Mouse (Mus musculus): ENCODE measurements around the gene Slc17a8. TPM values are rescaled to one million over a fixed set of nuclear protein-coding genes. Genes with fewer than 3 reads are reported as not detected.
"Not testable (repeated sequence)": the region's sequence is repeated elsewhere in the genome, so short reads cannot be mapped to it uniquely, and the experiment has no call there.

Slc17a8 gene
- polyA plus RNA-seq, 1 experiment from 2014 or later: not detected

GRCm38 (mm10) chr10:89588708-89589107, 32.3 kb downstream of the Slc17a8 start:
- no peak overlapping the region for H3K4me2 ChIP-seq (replicated peaks)
- no peak for ATAC-seq (ENCODE audit: low FRiP score, low read depth)
- H3K4me3 ChIP-seq: no peak overlapping the region
- no peaks in the 10 kb centered on the region for H3K27me3 ChIP-seq
- no peaks in the 10 kb centered on the region for H3K9me3 ChIP-seq
- H3K27ac ChIP-seq: no peak overlapping the region
- 95% methylated on average over 1 of the region's 1 CpGs for WGBS
- no peaks in the 10 kb centered on the region for H3K36me3 ChIP-seq
- no peaks in the 10 kb centered on the region for H3K4me1 ChIP-seq
- no peak overlapping the region for H3K9ac ChIP-seq

GRCm38 (mm10) chr10:89584709-89585108, 36.3 kb downstream of the Slc17a8 start:
- Histone ChIP-seq H3K9me3 (no peaks in the 10 kb centered on the region), H3K27ac (no peak overlapping the region), H3K36me3 (no peaks in the 10 kb centered on the region), H3K4me1 (no peaks in the 10 kb centered on the region), H3K4me2 (replicated peaks) (no peak overlapping the region), H3K27me3 (no peaks in the 10 kb centered on the region), H3K4me3 (no peak overlapping the region), H3K9ac (no peak overlapping the region)
- no peak for ATAC-seq (ENCODE audit: low FRiP score, low read depth)
- 93% methylated on average over 4 of the region's 4 CpGs for WGBS

- no peak for ATAC-seq (ENCODE audit: low FRiP score, low read depth)
- H3K27ac ChIP-seq: no peak overlapping the region
- no peaks in the 10 kb centered on the region for H3K27me3 ChIP-seq
- 92% methylated on average over 4 of the region's 4 CpGs for WGBS
- no peaks in the 10 kb centered on the region for H3K36me3 ChIP-seq
- H3K9me3 ChIP-seq: no peaks in the 10 kb centered on the region
- no peak overlapping the region for H3K4me2 ChIP-seq (replicated peaks)
- H3K9ac ChIP-seq: no peak overlapping the region
- H3K4me1 ChIP-seq: no peaks in the 10 kb centered on the region
- no peak overlapping the region for H3K4me3 ChIP-seq
Measured at GRCm38 (mm10) chr10:89578801-89579200, 42.3 kb downstream of the Slc17a8 start.

- 82% methylated on average over 3 of the region's 3 CpGs for WGBS
- no peak for ATAC-seq (ENCODE audit: low FRiP score, low read depth)
- H3K4me1 ChIP-seq: no peaks in the 10 kb centered on the region
Measured at GRCm38 (mm10) chr10:89577666-89578065, 43.4 kb downstream of the Slc17a8 start.

GRCm38 (mm10) chr10:89573421-89573820, 47.6 kb downstream of the Slc17a8 start:
- ATAC-seq (ENCODE audit: low FRiP score, low read depth): no peak
- Histone ChIP-seq H3K4me1 (no peaks in the 10 kb centered on the region), H3K9me3 (no peaks in the 10 kb centered on the region), H3K9ac (no peak overlapping the region), H3K36me3 (no peaks in the 10 kb centered on the region), H3K4me3 (no peak overlapping the region), H3K27ac (no peak overlapping the region), H3K27me3 (no peaks in the 10 kb centered on the region), H3K4me2 (replicated peaks) (no peak overlapping the region)
- WGBS: 80% methylated on average over 3 of the region's 3 CpGs

More at GRCm38 (mm10) chr10:89577666-89578065, 43.4 kb downstream of the Slc17a8 start:
- H3K4me2 ChIP-seq (replicated peaks): no peak overlapping the region
- no peaks in the 10 kb centered on the region for H3K36me3 ChIP-seq
- no peak overlapping the region for H3K27ac ChIP-seq
- H3K27me3 ChIP-seq: no peaks in the 10 kb centered on the region
- H3K9me3 ChIP-seq: no peaks in the 10 kb centered on the region
- H3K4me3 ChIP-seq: no peak overlapping the region
- no peak overlapping the region for H3K9ac ChIP-seq

GRCm38 (mm10) chr10:89572946-89573345, 48.1 kb downstream of the Slc17a8 start:
- Histone ChIP-seq H3K4me3 (no peak overlapping the region), H3K4me2 (replicated peaks) (no peak overlapping the region), H3K27ac (no peak overlapping the region), H3K27me3 (no peaks in the 10 kb centered on the region), H3K9me3 (no peaks in the 10 kb centered on the region), H3K4me1 (no peaks in the 10 kb centered on the region), H3K9ac (no peak overlapping the region), H3K36me3 (no peaks in the 10 kb centered on the region)
- WGBS: 89% methylated on average over 6 of the region's 6 CpGs
- ATAC-seq (ENCODE audit: low FRiP score, low read depth): no peak

- no peaks in the 10 kb centered on the region for H3K36me3 ChIP-seq
- H3K4me1 ChIP-seq: no peaks in the 10 kb centered on the region
- H3K27me3 ChIP-seq: no peaks in the 10 kb centered on the region
- H3K27ac ChIP-seq: no peak overlapping the region
- H3K4me2 ChIP-seq (replicated peaks): no peak overlapping the region
- H3K4me3 ChIP-seq: no peak overlapping the region
- no peak for ATAC-seq (ENCODE audit: low FRiP score, low read depth)
- 82% methylated on average over 2 of the region's 2 CpGs for WGBS
- H3K9ac ChIP-seq: no peak overlapping the region
- H3K9me3 ChIP-seq: no peaks in the 10 kb centered on the region
Measured at GRCm38 (mm10) chr10:89567391-89567790, 53.7 kb downstream of the Slc17a8 start.

- Histone ChIP-seq H3K27ac (no peak overlapping the region), H3K9ac (no peak overlapping the region), H3K4me3 (no peak overlapping the region), H3K4me2 (replicated peaks) (no peak overlapping the region), H3K9me3 (no peaks in the 10 kb centered on the region), H3K4me1 (no peaks in the 10 kb centered on the region), H3K27me3 (no peaks in the 10 kb centered on the region), H3K36me3 (no peaks in the 10 kb centered on the region)
- WGBS: 83% methylated on average over 9 of the region's 9 CpGs
- no peak for ATAC-seq (ENCODE audit: low FRiP score, low read depth)
Measured at GRCm38 (mm10) chr10:89565301-89566022, 55.6 kb downstream of the Slc17a8 start.

- no peaks in the 10 kb centered on the region for H3K9me3 ChIP-seq
- no peak overlapping the region for H3K9ac ChIP-seq
- no peaks in the 10 kb centered on the region for H3K27me3 ChIP-seq
- H3K27ac ChIP-seq: no peak overlapping the region
- WGBS: 89% methylated on average over 6 of the region's 6 CpGs
- no peak for ATAC-seq (ENCODE audit: low FRiP score, low read depth)
- no peak overlapping the region for H3K4me3 ChIP-seq
- no peaks in the 10 kb centered on the region for H3K4me1 ChIP-seq
- H3K36me3 ChIP-seq: no peaks in the 10 kb centered on the region
- H3K4me2 ChIP-seq (replicated peaks): no peak overlapping the region
Measured at GRCm38 (mm10) chr10:89562113-89562512, 58.9 kb downstream of the Slc17a8 start.

GRCm38 (mm10) chr10:89559351-89559750, 61.7 kb downstream of the Slc17a8 start:
- Histone ChIP-seq H3K27me3 (no peaks in the 10 kb centered on the region), H3K9me3 (no peaks in the 10 kb centered on the region), H3K9ac (no peak overlapping the region), H3K36me3 (no peaks in the 10 kb centered on the region), H3K4me3 (no peak overlapping the region), H3K4me2 (replicated peaks) (no peak overlapping the region), H3K27ac (no peak overlapping the region), H3K4me1 (no peaks in the 10 kb centered on the region)
- no peak for ATAC-seq (ENCODE audit: low FRiP score, low read depth)
- 77% methylated on average over 3 of the region's 3 CpGs for WGBS

GRCm38 (mm10) chr10:89554885-89555284, 66.2 kb downstream of the Slc17a8 start:
- H3K27ac ChIP-seq; H3K9me3 ChIP-seq; ATAC-seq (ENCODE audit: low FRiP score, low read depth); H3K4me1 ChIP-seq; H3K4me3 ChIP-seq; H3K9ac ChIP-seq; H3K36me3 ChIP-seq; H3K27me3 ChIP-seq; H3K4me2 ChIP-seq (replicated peaks): not testable (repeated sequence)
- 77% methylated on average over 13 of the region's 13 CpGs for WGBS

GRCm38 (mm10) chr10:89553855-89554254, 67.2 kb downstream of the Slc17a8 start:
- not testable (repeated sequence) for H3K36me3 ChIP-seq; H3K27ac ChIP-seq; H3K4me1 ChIP-seq; H3K9me3 ChIP-seq; ATAC-seq (ENCODE audit: low FRiP score, low read depth); H3K27me3 ChIP-seq; H3K4me2 ChIP-seq (replicated peaks); H3K9ac ChIP-seq; H3K4me3 ChIP-seq
- WGBS: 83% methylated on average over 7 of the region's 7 CpGs

- no peak overlapping the region for H3K9ac ChIP-seq
- no peaks in the 10 kb centered on the region for H3K36me3 ChIP-seq
- H3K27me3 ChIP-seq: no peaks in the 10 kb centered on the region
- H3K4me1 ChIP-seq: no peaks in the 10 kb centered on the region
- WGBS: 78% methylated on average over 5 of the region's 5 CpGs
- H3K9me3 ChIP-seq: no peaks in the 10 kb centered on the region
- no peak overlapping the region for H3K4me2 ChIP-seq (replicated peaks)
- ATAC-seq (ENCODE audit: low FRiP score, low read depth): no peak
- H3K4me3 ChIP-seq: no peak overlapping the region
- no peak overlapping the region for H3K27ac ChIP-seq
Measured at GRCm38 (mm10) chr10:89553015-89553414, 68.0 kb downstream of the Slc17a8 start.

Data from limb, embryonic 13.5 days (tissue).